Comparison of ENCODE assay signal across 8 mouse cellular contexts in genomic region chr7:27725566-27726538, GRCm38 (mm10). TPM values are rescaled to one million over a fixed set of nuclear protein-coding genes. Genes with fewer than 3 reads are reported as not detected.
DNase-seq lines count a peak whose midpoint lies in the region; ATAC-seq lines count a peak whose summit lies in the region.

No protein-coding gene starts in this region.

- ATAC-seq in frontal cortex, adult (ENCODE audit: low TSS enrichment) = peak; percentile 82; the same call in 1 of the 2 replicates
- peak; percentile 83 for ATAC-seq in megakaryocyte-erythroid progenitor cell, adult 5-6 weeks (replicated peaks; ENCODE audit: low FRiP score, low TSS enrichment, poor library complexity, severe bottlenecking)

- no peak for DNase-seq in frontal cortex, postnatal 14 days (ENCODE audit: low spot score in 2 of 2)
- peak; percentile 26 for DNase-seq in WW6 (ENCODE audit: low read depth, low spot score)
- peak; percentile 81 for DNase-seq in embryo, embryonic 10 days (ENCODE audit: low spot score)
- peak; percentile 37 for DNase-seq in heart, postnatal 4 days
- DNase-seq in layer of hippocampus, adult 9-11 months = peak; percentile 27
- DNase-seq in skeletal muscle tissue, adult 2 months (ENCODE audit: low read depth, low spot score) = peak; percentile 9

RNA-seq across cellular contexts. Expression of gene Zfp60, which starts 5.3 kb away (rescaled TPM):
- 10 to 100 TPM in 1 of 2 experiments, 1 to 10 TPM in 1; 9.1 to 11.5 TPM for total RNA-seq in heart, postnatal 4 days (2021)
- total RNA-seq in megakaryocyte-erythroid progenitor cell, adult 5-6 weeks (2014; fragmentation: Nextera tagmentation) = 7.9 and 8.5 TPM in 2 replicates
- 9.2 and 12.5 TPM in 2 replicates for total RNA-seq in megakaryocyte-erythroid progenitor cell, adult 5-6 weeks (2017)

RNA-seq across cellular contexts. Expression of gene Zfp607b, which starts 36.7 kb away (rescaled TPM):
- under 1 TPM; 0.70 to 0.81 TPM for total RNA-seq in heart, postnatal 4 days (2021)
- total RNA-seq in megakaryocyte-erythroid progenitor cell, adult 5-6 weeks (2014; fragmentation: Nextera tagmentation) = 6.8 TPM in 1 of 2 replicates, not detected in the other
- total RNA-seq in megakaryocyte-erythroid progenitor cell, adult 5-6 weeks (2017) = 1.2 and 1.7 TPM in 2 replicates

RNA-seq across cellular contexts. Expression of gene Map3k10, which starts 51.5 kb away (rescaled TPM):
- total RNA-seq in heart, postnatal 4 days (2021) = 10 to 100 TPM; 16.7 TPM
- 6.2 and 13.5 TPM in 2 replicates for total RNA-seq in megakaryocyte-erythroid progenitor cell, adult 5-6 weeks (2014; fragmentation: Nextera tagmentation)
- total RNA-seq in megakaryocyte-erythroid progenitor cell, adult 5-6 weeks (2017) = 2.9 and 4.5 TPM in 2 replicates

Comparison
In these comparisons a context has a peak if more than half of its experiments do, and no peak if none do; other contexts are left out.
1. DNase-seq: peak in WW6 (single experiment), embryo, embryonic 10 days (single experiment), heart, postnatal 4 days (single experiment), layer of hippocampus, adult 9-11 months (single experiment) and skeletal muscle tissue, adult 2 months (single experiment); none in frontal cortex, postnatal 14 days (0 of 2).